Mouse (Mus musculus) neural tube, embryonic 12.5 days (tissue): ENCODE measurements around the gene Smurf2. TPM values are rescaled to one million over a fixed set of nuclear protein-coding genes. Genes with fewer than 3 reads are reported as not detected.
A peak's percentile ranks its signal among the peaks of the same experiment; 100 is the strongest.

Experiments used
- ATAC-seq: fragments of 200-750 bp; cut with Nextera tagmentation; 2 replicates; pipeline ENCODE4 v1.8.0; 2017; ENCODE audit warnings: low read depth, mild to moderate bottlenecking, moderate TSS enrichment, moderate library complexity; ENCODE audit not compliant: low FRiP score
- H3K27ac ChIP-seq: fragments of 300-500 bp; sonication (generic); 2 replicates; pipeline ENCODE4 v1.5.1; 2016
- H3K27me3 ChIP-seq: fragments of 300-500 bp; sonication (generic); replicated peaks from 2 replicates; pipeline ENCODE4 v1.6.1; 2016; ENCODE audit warnings: mild to moderate bottlenecking
- H3K36me3 ChIP-seq: fragments of 300-500 bp; sonication (generic); 2 replicates; pipeline ENCODE4 v1.6.1; 2016; ENCODE audit warnings: mild to moderate bottlenecking
- H3K4me1 ChIP-seq: fragments of 300-500 bp; sonication (generic); 2 replicates; pipeline ENCODE4 v1.6.1; 2016
- H3K4me2 ChIP-seq: fragments of 300-500 bp; sonication (generic); replicated peaks from 2 replicates; pipeline ENCODE4 v1.6.1; 2016; ENCODE audit warnings: mild to moderate bottlenecking
- H3K4me3 ChIP-seq: fragments of 300-500 bp; sonication (generic); 2 replicates; pipeline ENCODE4 v1.5.1; 2016
- H3K9ac ChIP-seq: fragments of 300-500 bp; sonication (generic); 2 replicates; pipeline ENCODE4 v1.6.1; 2016; ENCODE audit warnings: mild to moderate bottlenecking
- H3K9me3 ChIP-seq: fragments of 300-500 bp; sonication (generic); 2 replicates; pipeline ENCODE4 v1.6.1; 2016; ENCODE audit warnings: mild to moderate bottlenecking
- WGBS: fragments of 180-500 bp; shearing (Covaris S2); methylation state at CpG from one replicate; pipeline ENCODE4 v1.1.7; 2016; 5-methylcytosine and 5-hydroxymethylcytosine counted together
- microRNA-seq: library from miRNA; unstranded; fragments of <30 nt; microRNA quantifications from one replicate; pipeline ENCODE4, GENCODE M21; 2017
- polyA plus RNA-seq: library from polyadenylated mRNA; unstranded; fragments of >200 nt; fragmentation: Nextera tagmentation; extraction: Ambion mirVana; gene quantifications from 2 replicates; pipeline ENCODE4 v1.2.1, GENCODE M21; 2016

Gene Smurf2
- polyA plus RNA-seq, 1 experiment from 2014 or later, result 16.4 TPM

- Histone ChIP-seq H3K27me3 (no peaks in the 10 kb centered on the region), H3K4me2 (peak within 1 kb of the TSS; percentile 86), H3K9ac (peak within 1 kb of the TSS; percentile 88), H3K27ac (peak within 1 kb of the TSS; percentile 86), H3K9me3 (no peaks in the 10 kb centered on the region), H3K4me3 (peak within 1 kb of the TSS; percentile 77), H3K4me1 (0 out of 2 replicates have a peak, but pooled peaks cover 2% of the 10 kb centered on the region), H3K36me3 (peaks cover 51% of the 10 kb centered on the region)
- 2% methylated on average over 30 of the region's 30 CpGs for WGBS
- peak; percentile 100 for ATAC-seq
These were observed 141.0 kb downstream of the Smurf2 start, which contains the start of gene Polg2 for GRCm38 (mm10) chr11:106779388-106780088. Gene Polg2 (minus strand): TSS chr11:106779537.

GRCm38 (mm10) chr11:106778589-106779387 is 141.7 kb downstream of the Smurf2 start:
- no peak; the same call in none of the 2 replicates for ATAC-seq
- peak overlapping the region; percentile 86 for H3K27ac ChIP-seq
- no peaks in the 10 kb centered on the region for H3K27me3 ChIP-seq
- H3K9me3 ChIP-seq, result no peaks in the 10 kb centered on the region
- peaks cover 51% of the 10 kb centered on the region for H3K36me3 ChIP-seq
- 0 out of 2 replicates have a peak, but pooled peaks cover 2% of the 10 kb centered on the region for H3K4me1 ChIP-seq
- WGBS, result 3% methylated on average over 39 of the region's 39 CpGs
- peak overlapping the region; percentile 88 for H3K9ac ChIP-seq
- peak overlapping the region; percentile 86 for H3K4me2 ChIP-seq
- peak overlapping the region; percentile 77 for H3K4me3 ChIP-seq

GRCm38 (mm10) chr11:106778132-106778531 is 142.4 kb downstream of the Smurf2 start:
- Histone ChIP-seq H3K9me3 (no peaks in the 10 kb centered on the region), H3K9ac (no peak overlapping the region), H3K4me2 (no peak overlapping the region), H3K27me3 (no peaks in the 10 kb centered on the region), H3K4me3 (no peak overlapping the region), H3K4me1 (0 out of 2 replicates have a peak, but pooled peaks cover 2% of the 10 kb centered on the region), H3K27ac (no peak overlapping the region), H3K36me3 (peaks cover 51% of the 10 kb centered on the region)
- no peak for ATAC-seq
- 93% methylated on average over 7 of the region's 7 CpGs for WGBS

GRCm38 (mm10) chr11:106777395-106777794 is 143.1 kb downstream of the Smurf2 start:
- H3K27me3 ChIP-seq, result no peaks in the 10 kb centered on the region
- H3K9me3 ChIP-seq, result no peaks in the 10 kb centered on the region
- no peak overlapping the region for H3K27ac ChIP-seq
- 91% methylated on average over 3 of the region's 3 CpGs for WGBS
- no peak for ATAC-seq
- peaks cover 51% of the 10 kb centered on the region for H3K36me3 ChIP-seq
- H3K4me1 ChIP-seq, result no peaks in the 10 kb centered on the region
- H3K9ac ChIP-seq, result no peak overlapping the region
- no peak overlapping the region for H3K4me2 ChIP-seq
- no peak overlapping the region for H3K4me3 ChIP-seq

- Histone ChIP-seq H3K9me3 (no peaks in the 10 kb centered on the region), H3K36me3 (peaks cover 51% of the 10 kb centered on the region), H3K9ac (no peak overlapping the region), H3K27ac (no peak overlapping the region), H3K4me2 (no peak overlapping the region), H3K4me1 (no peaks in the 10 kb centered on the region), H3K4me3 (no peak overlapping the region), H3K27me3 (no peaks in the 10 kb centered on the region)
- ATAC-seq, result no peak
- WGBS, result 97% methylated on average over 4 of the region's 4 CpGs
These were observed 143.6 kb downstream of the Smurf2 start for GRCm38 (mm10) chr11:106776960-106777359.

GRCm38 (mm10) chr11:106773061-106773460 is 147.5 kb downstream of the Smurf2 start:
- peaks cover 69% of the 10 kb centered on the region for H3K36me3 ChIP-seq
- H3K9ac ChIP-seq, result no peak overlapping the region
- H3K27ac ChIP-seq, result no peak overlapping the region
- 0 out of 2 replicates have a peak, but pooled peaks cover 5% of the 10 kb centered on the region for H3K9me3 ChIP-seq
- no peak overlapping the region for H3K4me3 ChIP-seq
- no peaks in the 10 kb centered on the region for H3K27me3 ChIP-seq
- no peaks in the 10 kb centered on the region for H3K4me1 ChIP-seq
- no peak for ATAC-seq
- 90% methylated on average over 9 of the region's 9 CpGs for WGBS
- H3K4me2 ChIP-seq, result no peak overlapping the region

GRCm38 (mm10) chr11:106770195-106770974 is 150.1 kb downstream of the Smurf2 start:
- ATAC-seq, result no peak
- no peak overlapping the region for H3K9ac ChIP-seq
- no peak overlapping the region for H3K4me2 ChIP-seq
- WGBS, result 97% methylated on average over 9 of the region's 9 CpGs
- no peak overlapping the region for H3K4me3 ChIP-seq
- peaks cover 10% of the 10 kb centered on the region; the same call in 1 of the 2 replicates for H3K9me3 ChIP-seq
- H3K36me3 ChIP-seq, result peaks cover 88% of the 10 kb centered on the region
- no peaks in the 10 kb centered on the region for H3K27me3 ChIP-seq
- no peak overlapping the region for H3K27ac ChIP-seq
- H3K4me1 ChIP-seq, result no peaks in the 10 kb centered on the region

Small RNA genes within 50 kb of the gene (microRNA-seq; reads per million reads assigned to microRNA genes)
- gene Gm25994 (0.66 reads per million), gene Gm27322 (0.66 reads per million), gene Mir3064 (12.5 reads per million, percentile 25 among the genes with 10 or more reads in this experiment)

Other genes with a start within 250 kb of the Smurf2 start
- gene Pecam1, start 170.1 kb downstream of the Smurf2 start, polyA plus RNA-seq, result 22.5 and 25.5 TPM in 2 replicates
- gene Milr1, start 169.5 kb downstream of the Smurf2 start, polyA plus RNA-seq, result 0.89 and 1.4 TPM in 2 replicates
- gene Polg2, start 141.2 kb downstream of the Smurf2 start, polyA plus RNA-seq, result 9.3 and 10.8 TPM in 2 replicates
- gene Ddx5, start 131.5 kb downstream of the Smurf2 start, polyA plus RNA-seq, result 437 and 465 TPM in 2 replicates
- 21.5 and 25.2 TPM in 2 replicates for gene Cep95, start 131.5 kb downstream of the Smurf2 start, polyA plus RNA-seq
- gene Kpna2, start 78.8 kb upstream of the Smurf2 start, polyA plus RNA-seq, result 382 and 392 TPM in 2 replicates
- 5.2 and 5.5 TPM in 2 replicates for gene 1810010H24Rik, start 105.0 kb upstream of the Smurf2 start, polyA plus RNA-seq
- 35.6 and 42.0 TPM in 2 replicates for gene Bptf, start 211.4 kb upstream of the Smurf2 start, polyA plus RNA-seq